ENCODE assay signal across 12 mouse cellular contexts in genomic region chr4:154785282-154785987, GRCm38 (mm10). TPM values are rescaled to one million over a fixed set of nuclear protein-coding genes. Genes with fewer than 3 reads are reported as not detected.
DNase-seq lines count a peak whose midpoint lies in the region; ATAC-seq lines count a peak whose summit lies in the region.
"Had no signal": no experiment of that assay in that cellular context is flagged by ENCODE, and none has a peak within 500 bp of the region (broad histone marks: within the 10 kb centered on the region; RNA-seq: fewer than 3 reads in every experiment).

No protein-coding gene starts in this region.

- no peak overlapping the region for H3K4me3 ChIP-seq in heart, embryonic 10.5 days
- no peak overlapping the region for H3K4me3 ChIP-seq in intestine, embryonic 14.5 days (ENCODE audit: low read depth, low read length)
- no peak overlapping the region for H3K4me3 ChIP-seq in limb, embryonic 10.5 days
- H3K4me3 ChIP-seq: limb, embryonic 15.5 days; midbrain, embryonic 12.5 days had no signal

- DNase-seq in heart, embryonic 10.5 days (ENCODE audit: low spot score), result peak; percentile 91
- no peak for DNase-seq in heart, adult 11 months
- DNase-seq in ES-CJ7 (ENCODE audit: low read depth, low spot score), result peak; percentile 26
- DNase-seq in intestine, embryonic 14.5 days (ENCODE audit: low spot score), result no peak
- no peak for DNase-seq in limb, embryonic 10.5 days (ENCODE audit: low spot score)
- no peak for DNase-seq in layer of hippocampus, adult 9-11 months
- no peak for DNase-seq in right cerebral cortex, postnatal 36 days (ENCODE audit: low spot score in 2 of 2)
- DNase-seq in spleen, postnatal 36 days (ENCODE audit: low spot score in 2 of 2), result no peak
- DNase-seq: cerebellum, postnatal 25 days; thymus, postnatal 4 days had no signal

- H3K4me1 ChIP-seq in heart, embryonic 10.5 days, result peaks cover 67% of the 10 kb centered on the region
- H3K4me1 ChIP-seq in intestine, embryonic 14.5 days (replicated peaks; ENCODE audit: control insufficient read depth, insufficient read depth, low read length), result peaks cover 29% of the 10 kb centered on the region
- H3K4me1 ChIP-seq in limb, embryonic 10.5 days, result peaks cover 80% of the 10 kb centered on the region

- no peaks in the 10 kb centered on the region for H3K9me3 ChIP-seq in heart, embryonic 10.5 days
- H3K9me3 ChIP-seq in intestine, embryonic 14.5 days (ENCODE audit: control insufficient read depth, low read length), result no peaks in the 10 kb centered on the region
- no peaks in the 10 kb centered on the region for H3K9me3 ChIP-seq in limb, embryonic 10.5 days (replicated peaks)
- H3K9me3 ChIP-seq: limb, embryonic 15.5 days; midbrain, embryonic 12.5 days had no signal

- ATAC-seq in intestine, embryonic 14.5 days (replicated peaks; ENCODE audit: low FRiP score, low TSS enrichment, low read depth), result peak; percentile 55; the same call in 1 of the 2 replicates

- 31% methylated on average over 8 of the region's 8 CpGs for WGBS in heart, embryonic 10.5 days
- 39% methylated on average over 8 of the region's 8 CpGs for WGBS in intestine, embryonic 14.5 days
- WGBS in limb, embryonic 10.5 days, result 46% methylated on average over 8 of the region's 8 CpGs

- H3K9ac ChIP-seq in intestine, embryonic 14.5 days (ENCODE audit: low read length), result no peak overlapping the region
- H3K9ac ChIP-seq: limb, embryonic 15.5 days; midbrain, embryonic 12.5 days had no signal

- H3K36me3 ChIP-seq in heart, embryonic 10.5 days, result no peaks in the 10 kb centered on the region
- no peaks in the 10 kb centered on the region for H3K36me3 ChIP-seq in intestine, embryonic 14.5 days (ENCODE audit: control insufficient read depth, insufficient read depth, low read length)
- no peaks in the 10 kb centered on the region for H3K36me3 ChIP-seq in limb, embryonic 10.5 days
- H3K36me3 ChIP-seq: limb, embryonic 15.5 days; midbrain, embryonic 12.5 days had no signal

- H3K4me2 ChIP-seq in intestine, embryonic 14.5 days (ENCODE audit: low read length), result no peak overlapping the region
- H3K4me2 ChIP-seq: limb, embryonic 15.5 days; midbrain, embryonic 12.5 days had no signal

- peak overlapping the region; percentile 86 for H3K27ac ChIP-seq in heart, embryonic 10.5 days
- H3K27ac ChIP-seq in intestine, embryonic 14.5 days (ENCODE audit: low read depth), result no peak overlapping the region
- peak overlapping the region; percentile 91 for H3K27ac ChIP-seq in limb, embryonic 10.5 days
- H3K27ac ChIP-seq: limb, embryonic 15.5 days; midbrain, embryonic 12.5 days had no signal

- H3K27me3 ChIP-seq in heart, embryonic 10.5 days (ENCODE audit: insufficient read depth, poor library complexity, severe bottlenecking), result peaks cover 12% of the 10 kb centered on the region
- no peaks in the 10 kb centered on the region for H3K27me3 ChIP-seq in intestine, embryonic 14.5 days (replicated peaks; ENCODE audit: control insufficient read depth, insufficient read depth, low read length)
- peaks cover 25% of the 10 kb centered on the region for H3K27me3 ChIP-seq in limb, embryonic 10.5 days (ENCODE audit: low read depth, poor library complexity, severe bottlenecking)

RNA-seq across cellular contexts. Expression of gene Ttc34, which starts 51.8 kb away (rescaled TPM):
- 0.39 and 0.44 TPM in 2 replicates for polyA plus RNA-seq in heart, embryonic 10.5 days (2016; fragmentation: Nextera tagmentation; extraction: Ambion mirVana)
- polyA plus RNA-seq in intestine, embryonic 14.5 days (2014; fragmentation: Nextera tagmentation; extraction: Ambion mirVana), result 0.12 and 0.30 TPM in 2 replicates
- polyA plus RNA-seq in limb, embryonic 10.5 days (2016; fragmentation: Nextera tagmentation; extraction: Ambion mirVana), result 0.41 and 0.46 TPM in 2 replicates

Comparison
In these comparisons a context has a peak if more than half of its experiments do, and no peak if none do; other contexts are left out.
1. DNase-seq: peak in heart, embryonic 10.5 days (single experiment) and ES-CJ7 (single experiment); none in heart, adult 11 months (single experiment), intestine, embryonic 14.5 days (single experiment), limb, embryonic 10.5 days (single experiment), layer of hippocampus, adult 9-11 months (single experiment), right cerebral cortex, postnatal 36 days (0 of 2) and spleen, postnatal 36 days (0 of 2).